Mouse (Mus musculus) testis, adult 2 months (tissue): ENCODE measurements at regions not wholly inside any gene's neighbourhood (a gene's known extent, or its start where the extent isn't known, plus 50 kb on each side); places are given as distances from the start of the nearest gene placed in this dataset.

ENCODE experiments used
- CTCF ChIP-seq: fragments of 200-500 bp; IDR thresholded peaks from 2 replicates; pipeline ENCODE4 v1.5.1; 2012; ENCODE audit warnings: low read depth, mild to moderate bottlenecking, inconsistent platforms, low read length, moderate library complexity; ENCODE audit not compliant: control insufficient read depth, insufficient read depth, insufficient replicate concordance
- POLR2A ChIP-seq: fragments of 200-500 bp; IDR thresholded peaks from 2 replicates; pipeline ENCODE4 v1.6.1; 2012; ENCODE audit warnings: low read depth, mild to moderate bottlenecking, inconsistent platforms, low read length, moderate library complexity; ENCODE audit not compliant: control insufficient read depth

GRCm38 (mm10) chr8:33078125-33078524 lies 350.4 kb upstream of the 5930422O12Rik start:
- no peak for TF ChIP-seq POLR2A
- no peak for TF ChIP-seq CTCF
